Mouse (Mus musculus) hindbrain, embryonic 16.5 days (tissue): Measurements from ENCODE around the gene Taf6l. TPM values are rescaled to one million over a fixed set of nuclear protein-coding genes. Genes with fewer than 3 reads are reported as not detected.
A peak's percentile ranks its signal among the peaks of the same experiment; 100 is the strongest.

ENCODE experiments used
- ATAC-seq: fragments of 200-750 bp; cut with Nextera tagmentation; 2 replicates; pipeline ENCODE4 v1.8.0; 2017; ENCODE audit warnings: moderate TSS enrichment, moderate library complexity
- H3K27ac ChIP-seq: fragments of 300-500 bp; sonication (generic); 2 replicates; pipeline ENCODE4 v1.5.1; 2014; ENCODE audit warnings: low read depth, mild to moderate bottlenecking, control low read depth, low read length, moderate library complexity
- H3K27me3 ChIP-seq: fragments of 300-500 bp; sonication (generic); replicated peaks from 2 replicates; pipeline ENCODE4 v1.6.1; 2014; ENCODE audit warnings: low read length; ENCODE audit not compliant: control insufficient read depth, insufficient read depth
- H3K36me3 ChIP-seq: fragments of 300-500 bp; sonication (generic); 2 replicates; pipeline ENCODE4 v1.6.1; 2014; ENCODE audit warnings: mild to moderate bottlenecking, low read length, moderate library complexity, mixed read lengths; ENCODE audit not compliant: control insufficient read depth, insufficient read depth
- H3K4me1 ChIP-seq: fragments of 300-500 bp; sonication (generic); 2 replicates; pipeline ENCODE4 v1.6.1; 2014; ENCODE audit warnings: low read depth, low read length; ENCODE audit not compliant: control insufficient read depth, insufficient read depth
- H3K4me2 ChIP-seq: fragments of 300-500 bp; sonication (generic); 2 replicates; pipeline ENCODE4 v1.6.1; 2014; ENCODE audit warnings: mild to moderate bottlenecking, low read length, control low read depth, moderate library complexity
- H3K4me3 ChIP-seq: fragments of 300-500 bp; sonication (generic); 2 replicates; pipeline ENCODE4 v1.5.1; 2014; ENCODE audit warnings: mild to moderate bottlenecking, low read length, control low read depth, moderate library complexity
- H3K9ac ChIP-seq: fragments of 300-500 bp; sonication (generic); 2 replicates; pipeline ENCODE4 v1.6.1; 2014; ENCODE audit warnings: low read depth, mild to moderate bottlenecking, control low read depth, low read length, moderate library complexity
- H3K9me3 ChIP-seq: fragments of 300-500 bp; sonication (generic); 2 replicates; pipeline ENCODE4 v1.6.1; 2014; ENCODE audit warnings: mild to moderate bottlenecking, low read length, moderate library complexity; ENCODE audit not compliant: control insufficient read depth
- WGBS: fragments of 180-500 bp; shearing (Covaris S2); extraction: QIAGEN DNeasy Blood & Tissue Kit; methylation state at CpG from one replicate; pipeline ENCODE4 v1.1.7; 2014; 5-methylcytosine and 5-hydroxymethylcytosine counted together
- polyA plus RNA-seq: library from polyadenylated mRNA; unstranded; fragments of >200 nt; fragmentation: Nextera tagmentation; extraction: Ambion mirVana; gene quantifications from 2 replicates; pipeline ENCODE4 v1.2.1, GENCODE M21; 2015

Gene Taf6l
- polyA plus RNA-seq, 1 experiment from 2014 or later: 33.1 TPM

DNA sequence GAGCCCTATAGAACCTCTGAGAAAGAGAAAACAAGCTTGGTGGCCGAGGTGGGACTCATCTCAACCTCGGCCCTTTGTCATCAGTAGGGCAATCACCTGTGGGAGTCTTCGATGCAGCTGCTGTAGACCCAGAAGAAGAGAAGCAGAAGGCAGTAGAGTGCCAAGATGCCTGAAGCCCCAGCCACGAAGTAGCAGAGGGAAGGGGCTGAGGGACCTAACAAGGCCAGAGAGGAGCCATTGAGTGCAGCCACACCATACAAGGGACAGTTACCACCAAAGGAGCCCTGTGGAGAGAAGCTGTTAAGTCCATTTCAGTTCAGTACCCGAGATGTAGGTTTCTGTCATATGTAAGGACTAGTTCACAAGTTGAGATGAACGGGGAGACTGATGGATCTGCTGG lies 12.8 kb downstream of the Taf6l start:
- Histone ChIP-seq H3K9ac (peak overlapping the region; percentile 93), H3K36me3 (peaks cover 22% of the 10 kb centered on the region), H3K27ac (no peak overlapping the region), H3K4me2 (peak overlapping the region; percentile 99), H3K27me3 (no peaks in the 10 kb centered on the region), H3K4me3 (peak overlapping the region; percentile 70), H3K4me1 (peaks cover 30% of the 10 kb centered on the region), H3K9me3 (no peaks in the 10 kb centered on the region)
- WGBS: 57% methylated on average over 6 of the region's 6 CpGs
- ATAC-seq: no peak

DNA sequence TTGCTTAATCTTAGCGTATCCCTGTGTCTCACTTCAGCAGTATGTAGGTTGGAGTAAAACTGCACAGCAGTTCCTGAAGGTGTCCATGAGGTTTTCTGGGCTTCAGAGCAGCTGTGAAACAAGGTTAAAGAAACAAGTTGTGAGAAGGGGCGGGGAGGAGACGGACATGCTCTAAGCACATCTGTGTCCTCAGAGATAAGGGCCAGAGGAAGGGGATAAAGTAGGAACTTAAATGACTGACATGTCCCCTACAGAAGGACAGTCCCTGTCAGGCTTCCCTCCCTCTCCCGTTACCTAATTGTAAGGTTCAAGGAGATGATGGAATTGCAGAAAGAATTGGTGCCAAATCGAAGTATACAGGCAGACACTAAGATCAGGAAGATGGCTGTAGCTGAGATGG lies 13.2 kb downstream of the Taf6l start:
- Histone ChIP-seq H3K27ac (no peak overlapping the region), H3K4me1 (peaks cover 30% of the 10 kb centered on the region), H3K9me3 (no peaks in the 10 kb centered on the region), H3K4me2 (peak overlapping the region; percentile 99; the same call in 1 of the 2 replicates), H3K4me3 (no peak overlapping the region), H3K36me3 (peaks cover 24% of the 10 kb centered on the region), H3K27me3 (no peaks in the 10 kb centered on the region), H3K9ac (peak overlapping the region; percentile 93; the same call in 1 of the 2 replicates)
- WGBS: 85% methylated on average over 5 of the region's 5 CpGs
- ATAC-seq: no peak

DNA sequence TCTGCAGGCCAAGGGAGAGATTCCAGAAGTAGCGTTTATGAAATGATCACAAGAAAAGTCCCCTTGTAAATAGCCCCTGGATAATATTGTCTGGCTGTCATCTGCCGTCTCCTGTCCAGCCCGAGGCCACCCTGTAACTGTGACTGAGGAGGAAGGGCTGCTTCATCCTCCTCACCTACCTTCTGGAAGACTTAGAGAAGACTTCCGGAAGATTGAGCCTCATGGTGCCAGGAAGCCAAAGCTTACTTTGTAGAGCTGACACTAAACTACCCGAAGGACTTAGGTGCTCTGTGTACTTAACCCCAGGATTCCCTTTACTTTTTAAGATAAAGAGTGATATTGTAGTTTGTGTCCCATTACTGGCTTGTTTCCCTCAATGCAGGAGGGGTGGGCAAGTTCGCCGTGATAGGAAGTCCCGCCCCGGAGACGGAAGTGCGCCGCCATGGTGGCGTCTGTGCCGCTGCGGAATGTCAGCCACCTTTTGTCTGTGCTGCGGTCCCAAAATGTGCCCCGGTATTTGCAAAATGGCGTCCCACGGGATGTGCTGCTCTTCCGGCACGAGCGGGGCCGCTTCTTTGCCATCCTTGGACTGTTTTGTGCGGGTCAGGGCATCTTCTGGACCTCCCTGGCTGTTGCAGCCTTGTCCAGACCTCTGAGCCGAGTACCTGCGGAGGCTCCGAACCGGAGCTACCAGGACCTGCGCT lies 15.5 kb downstream of the Taf6l start, which contains the start of gene Tmem223:
TSS of gene Tmem223 (plus strand) at position 430 of the 704 bp plus-strand sequence.
- H3K4me2 ChIP-seq: peak within 1 kb of the TSS; percentile 65
- H3K27me3 ChIP-seq: no peaks in the 10 kb centered on the region
- H3K27ac ChIP-seq: peak within 1 kb of the TSS; percentile 82
- ATAC-seq: peak; percentile 58
- no peaks in the 10 kb centered on the region for H3K9me3 ChIP-seq
- peak within 1 kb of the TSS; percentile 80 for H3K9ac ChIP-seq
- peaks cover 29% of the 10 kb centered on the region for H3K4me1 ChIP-seq
- peak within 1 kb of the TSS; percentile 60 for H3K4me3 ChIP-seq
- H3K36me3 ChIP-seq: peaks cover 46% of the 10 kb centered on the region
- 15% methylated on average over 29 of the region's 29 CpGs for WGBS

DNA sequence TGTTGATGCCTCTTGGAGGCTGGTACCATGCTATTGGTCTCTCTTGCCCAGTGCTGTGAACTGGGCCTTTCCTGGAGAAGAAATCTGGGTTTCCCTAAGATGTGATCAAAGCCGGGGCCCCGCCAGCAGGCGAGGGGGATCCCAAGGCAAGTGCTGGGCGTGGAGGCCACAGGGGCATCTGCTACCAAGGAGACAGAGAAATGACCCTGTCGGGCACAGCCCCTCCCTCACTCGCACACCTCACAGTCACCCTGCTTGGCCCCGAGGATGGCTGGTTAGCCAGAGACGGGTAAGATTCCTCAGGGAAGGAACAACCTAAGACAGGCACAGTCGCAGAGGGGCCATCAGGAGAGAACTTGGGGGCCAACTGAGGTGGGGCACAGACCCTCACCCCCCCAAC lies 20.7 kb downstream of the Taf6l start:
- no peak overlapping the region for H3K27ac ChIP-seq
- no peak for ATAC-seq
- H3K9me3 ChIP-seq: no peaks in the 10 kb centered on the region
- H3K4me3 ChIP-seq: no peak overlapping the region
- over 99% methylated on average over 9 of the region's 9 CpGs for WGBS
- no peak overlapping the region for H3K4me2 ChIP-seq
- no peaks in the 10 kb centered on the region for H3K27me3 ChIP-seq
- H3K4me1 ChIP-seq: peaks cover 4% of the 10 kb centered on the region
- peaks cover 60% of the 10 kb centered on the region for H3K36me3 ChIP-seq
- no peak overlapping the region for H3K9ac ChIP-seq

DNA sequence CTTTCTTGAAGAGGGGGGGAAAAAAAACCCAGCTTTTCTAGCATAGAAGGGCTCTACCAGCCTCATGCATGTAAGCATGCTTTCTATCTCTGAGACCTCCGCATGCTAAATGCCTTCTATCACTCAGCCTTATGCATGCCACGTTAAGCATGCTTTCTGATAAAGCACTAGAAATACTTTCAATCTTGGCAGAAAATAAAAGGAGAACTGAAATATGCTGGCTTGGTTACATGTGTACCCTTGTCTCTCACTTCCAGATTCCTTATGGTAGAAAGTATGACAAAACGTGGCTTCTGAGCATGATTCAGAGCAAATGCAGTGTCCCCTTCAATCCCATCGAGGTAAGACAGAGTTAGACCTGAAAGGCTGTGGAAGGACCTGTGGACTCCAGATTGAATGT lies 22.9 kb downstream of the Taf6l start:
- H3K4me1 ChIP-seq: peaks cover 7% of the 10 kb centered on the region
- no peak for ATAC-seq
- H3K27me3 ChIP-seq: no peaks in the 10 kb centered on the region
- H3K9me3 ChIP-seq: no peaks in the 10 kb centered on the region
- H3K36me3 ChIP-seq: peaks cover 45% of the 10 kb centered on the region
- WGBS: 95% methylated on average over 4 of the region's 4 CpGs
- H3K27ac ChIP-seq: no peak overlapping the region
- no peak overlapping the region for H3K4me3 ChIP-seq
- no peak overlapping the region for H3K4me2 ChIP-seq
- H3K9ac ChIP-seq: no peak overlapping the region

DNA sequence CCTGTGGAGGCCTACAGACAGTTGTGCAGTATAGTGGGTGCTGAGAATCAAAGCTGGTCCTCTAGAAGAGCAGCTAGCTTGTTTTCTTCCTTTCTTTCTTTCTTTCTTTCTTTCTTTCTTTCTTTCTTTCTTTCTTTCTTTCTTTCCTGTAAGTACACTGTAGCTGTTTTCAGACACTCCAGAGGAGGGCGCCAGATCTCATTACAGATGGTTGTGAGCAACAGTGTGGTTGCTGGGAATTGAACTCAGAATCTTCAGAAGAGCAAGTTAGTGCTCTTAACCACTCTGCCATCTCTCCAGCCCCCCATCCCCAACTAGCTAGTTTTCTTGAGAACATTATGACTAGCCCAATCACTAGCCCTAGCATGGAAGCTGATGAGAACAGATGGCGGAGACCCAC lies 25.5 kb downstream of the Taf6l start:
- Histone ChIP-seq H3K9ac (no peak overlapping the region), H3K9me3 (no peaks in the 10 kb centered on the region), H3K27me3 (no peaks in the 10 kb centered on the region), H3K4me2 (no peak overlapping the region), H3K36me3 (peaks cover 21% of the 10 kb centered on the region), H3K4me3 (no peak overlapping the region), H3K27ac (no peak overlapping the region), H3K4me1 (peaks cover 18% of the 10 kb centered on the region)
- no peak for ATAC-seq
- 91% methylated on average over 2 of the region's 2 CpGs for WGBS

DNA sequence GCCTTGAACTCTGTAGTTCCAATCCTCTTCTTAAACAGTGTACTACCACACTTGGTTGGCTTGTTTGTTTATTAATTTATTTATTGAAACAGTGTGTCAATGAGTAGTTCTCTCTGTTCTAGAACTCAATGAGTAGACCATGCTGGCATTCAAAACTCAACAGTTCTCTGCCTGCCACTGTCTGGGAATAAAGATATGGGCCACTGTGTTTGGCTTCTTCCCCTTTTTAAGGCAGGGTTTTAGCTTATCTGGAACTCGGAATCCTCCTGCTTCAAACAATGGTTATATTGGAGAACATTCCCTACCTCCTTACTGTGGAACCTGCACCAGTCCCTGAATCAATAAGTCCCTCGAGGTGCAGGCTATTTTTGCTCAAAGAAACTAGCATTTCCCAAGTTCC lies 27.3 kb downstream of the Taf6l start:
- H3K27ac ChIP-seq: no peak overlapping the region
- no peak for ATAC-seq
- H3K4me1 ChIP-seq: peaks cover 21% of the 10 kb centered on the region
- H3K4me2 ChIP-seq: no peak overlapping the region
- H3K9ac ChIP-seq: no peak overlapping the region
- 90% methylated on average over 2 of the region's 2 CpGs for WGBS
- no peaks in the 10 kb centered on the region for H3K27me3 ChIP-seq
- peaks cover 10% of the 10 kb centered on the region for H3K36me3 ChIP-seq
- H3K9me3 ChIP-seq: no peaks in the 10 kb centered on the region
- H3K4me3 ChIP-seq: no peak overlapping the region

DNA sequence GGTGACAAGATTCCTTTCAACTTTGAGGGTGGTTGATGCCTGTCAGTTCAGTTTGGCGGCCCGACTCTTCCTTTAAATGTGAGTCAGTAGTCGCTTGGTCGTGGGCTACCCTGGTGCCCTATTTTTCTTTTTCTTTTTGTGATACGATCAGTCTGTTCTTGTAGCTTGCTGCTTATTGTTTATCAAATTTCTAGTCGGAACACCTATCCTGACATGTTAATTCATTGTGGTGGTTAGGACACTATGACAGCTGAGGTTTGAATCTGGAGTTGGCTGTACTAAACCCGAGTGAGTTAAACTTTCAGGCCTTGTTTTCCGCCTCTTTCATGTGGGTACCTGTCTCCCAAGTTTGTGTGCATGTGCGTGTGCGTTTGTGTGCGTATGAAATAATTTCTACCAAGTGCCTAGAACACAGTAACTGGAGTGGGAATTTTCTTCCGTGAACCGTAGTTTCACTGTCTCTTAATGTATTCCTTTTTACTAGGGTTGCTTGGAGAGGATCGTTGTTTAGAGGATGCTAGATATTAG lies 28.7 kb downstream of the Taf6l start:
- Histone ChIP-seq H3K9ac (peak overlapping the region; percentile 99), H3K4me2 (peak overlapping the region; percentile 72), H3K27me3 (no peaks in the 10 kb centered on the region), H3K27ac (peak overlapping the region; percentile 85), H3K4me1 (peaks cover 21% of the 10 kb centered on the region), H3K36me3 (peaks cover 9% of the 10 kb centered on the region), H3K4me3 (peak overlapping the region; percentile 86), H3K9me3 (no peaks in the 10 kb centered on the region)
- WGBS: 5% methylated on average over 14 of the region's 14 CpGs
- no peak for ATAC-seq

DNA sequence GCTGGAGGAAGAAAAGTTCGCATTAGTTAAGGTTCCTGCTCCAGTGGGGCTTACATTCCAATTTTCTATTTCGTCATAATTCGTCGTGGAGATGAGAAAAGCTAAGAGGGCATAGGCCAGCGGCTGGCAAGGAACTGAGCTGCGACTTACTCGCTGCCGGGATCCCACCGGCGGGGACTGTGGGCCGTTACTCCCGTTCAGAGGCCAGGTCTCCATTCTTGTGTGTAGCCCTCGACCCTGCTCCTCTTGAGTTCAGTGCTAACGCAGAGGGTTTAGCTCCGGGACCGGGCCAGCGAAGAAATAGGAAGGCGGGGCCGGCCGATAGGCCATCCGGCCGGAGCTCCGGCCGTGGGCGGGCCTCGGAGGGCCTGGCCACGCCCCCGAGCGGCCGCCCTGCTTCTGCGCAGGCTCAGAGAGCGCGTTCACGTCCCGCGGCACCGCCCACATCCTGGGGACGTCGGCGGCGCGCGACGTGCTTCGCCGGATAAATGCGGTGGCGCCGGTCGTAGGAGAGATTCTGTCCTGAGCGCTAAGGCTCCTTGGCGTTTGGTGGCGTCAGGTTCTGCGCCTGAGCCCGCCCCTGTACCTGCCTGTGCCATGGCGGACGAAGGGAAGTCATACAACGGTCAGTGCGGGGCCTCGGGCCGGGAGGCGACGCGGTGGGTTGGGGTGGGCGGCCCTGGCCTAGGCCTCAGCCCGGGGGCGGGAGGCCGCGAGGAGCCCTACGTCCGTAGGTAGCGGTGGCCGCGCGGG lies 29.4 kb downstream of the Taf6l start, which contains the start of gene Nxf1:
TSS of gene Nxf1 (plus strand) at position 439 of the 753 bp plus-strand sequence.
- WGBS: under 1% methylated on average over 75 of the region's 75 CpGs
- peak; percentile 95 for ATAC-seq
- H3K9me3 ChIP-seq: no peaks in the 10 kb centered on the region

More for the DNA sequence above, 29.4 kb downstream of the Taf6l start, which contains the start of gene Nxf1:
- H3K9ac ChIP-seq: peak within 1 kb of the TSS; percentile 99
- H3K36me3 ChIP-seq: peaks cover 12% of the 10 kb centered on the region
- peaks cover 21% of the 10 kb centered on the region for H3K4me1 ChIP-seq
- H3K27me3 ChIP-seq: no peaks in the 10 kb centered on the region
- peak within 1 kb of the TSS; percentile 86 for H3K27ac ChIP-seq
- H3K4me3 ChIP-seq: peak within 1 kb of the TSS; percentile 86
- H3K4me2 ChIP-seq: peak within 1 kb of the TSS; percentile 72
